Mouse (Mus musculus) embryonic facial prominence, embryonic 13.5 days (tissue): ENCODE measurements around the gene Fcrlb. TPM values are rescaled to one million over a fixed set of nuclear protein-coding genes. Genes with fewer than 3 reads are reported as not detected.
A peak's percentile ranks its signal among the peaks of the same experiment; 100 is the strongest.

Source experiments
- ATAC-seq: fragments of 200-750 bp; cut with Nextera tagmentation; 2 replicates; pipeline ENCODE4 v1.8.0; 2017; ENCODE audit warnings: low read depth; ENCODE audit not compliant: insufficient number of reproducible peaks, insufficient read depth, low FRiP score, low TSS enrichment
- H3K27ac ChIP-seq: fragments of 300-500 bp; sonication (generic); 2 replicates; pipeline ENCODE4 v1.5.1; 2015; ENCODE audit warnings: moderate library complexity, mild to moderate bottlenecking, inconsistent platforms
- H3K27me3 ChIP-seq: fragments of 300-500 bp; sonication (generic); 2 replicates; pipeline ENCODE4 v1.6.1; 2015; ENCODE audit warnings: mild to moderate bottlenecking, inconsistent platforms
- H3K36me3 ChIP-seq: fragments of 300-500 bp; sonication (generic); 2 replicates; pipeline ENCODE4 v1.6.1; 2015; ENCODE audit warnings: mild to moderate bottlenecking, inconsistent platforms
- H3K4me1 ChIP-seq: fragments of 300-500 bp; sonication (generic); 2 replicates; pipeline ENCODE4 v1.6.1; 2015; ENCODE audit warnings: inconsistent platforms
- H3K4me2 ChIP-seq: fragments of 300-500 bp; sonication (generic); 2 replicates; pipeline ENCODE4 v1.6.1; 2015; ENCODE audit warnings: moderate library complexity, mild to moderate bottlenecking, inconsistent platforms
- H3K4me3 ChIP-seq: fragments of 300-500 bp; sonication (generic); 2 replicates; pipeline ENCODE4 v1.5.1; 2015; ENCODE audit warnings: mild to moderate bottlenecking, inconsistent platforms
- H3K9ac ChIP-seq: fragments of 300-500 bp; sonication (generic); 2 replicates; pipeline ENCODE4 v1.6.1; 2015; ENCODE audit warnings: mild to moderate bottlenecking, inconsistent platforms
- H3K9me3 ChIP-seq: fragments of 300-500 bp; sonication (generic); 2 replicates; pipeline ENCODE4 v1.6.1; 2016; ENCODE audit warnings: inconsistent platforms
- WGBS: fragments of 180-500 bp; shearing (Covaris S2); methylation state at CpG from one replicate; pipeline ENCODE4 v1.1.7; 2015; ENCODE audit warnings: mixed read lengths; 5-methylcytosine and 5-hydroxymethylcytosine counted together
- polyA plus RNA-seq: library from polyadenylated mRNA; unstranded; fragments of >200 nt; fragmentation: Nextera tagmentation; extraction: Ambion mirVana; gene quantifications from 2 replicates; pipeline ENCODE4 v1.2.1, GENCODE M21; 2015

Gene Fcrlb
- polyA plus RNA-seq, 1 experiment from 2014 or later: not detected

DNA sequence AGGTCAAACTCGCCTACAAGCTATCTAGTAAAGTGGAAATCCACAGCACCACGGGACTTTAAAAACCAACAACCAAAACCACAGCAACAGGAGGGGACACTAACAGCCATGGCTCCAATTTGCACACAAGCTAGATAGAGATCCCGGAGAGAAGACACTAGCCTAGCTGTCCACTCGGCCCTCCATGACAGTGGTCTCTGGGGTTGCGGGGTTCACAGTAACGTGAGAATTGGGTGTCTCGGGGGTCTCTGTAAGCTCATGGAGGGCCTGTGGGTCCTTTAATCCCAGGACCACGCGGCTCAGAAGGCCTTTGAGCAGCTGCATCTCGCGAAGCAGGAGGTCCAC, 5.7 kb downstream of the Fcrlb start:
- Histone ChIP-seq H3K4me2 (peak overlapping the region; percentile 82), H3K27me3 (peaks cover 59% of the 10 kb centered on the region), H3K9ac (peak overlapping the region; percentile 70), H3K27ac (no peak overlapping the region), H3K9me3 (no peaks in the 10 kb centered on the region), H3K4me3 (peak overlapping the region; percentile 55), H3K4me1 (peaks cover 15% of the 10 kb centered on the region), H3K36me3 (no peaks in the 10 kb centered on the region)
- 19% methylated on average over 11 of the region's 11 CpGs for WGBS
- ATAC-seq: no peak

DNA sequence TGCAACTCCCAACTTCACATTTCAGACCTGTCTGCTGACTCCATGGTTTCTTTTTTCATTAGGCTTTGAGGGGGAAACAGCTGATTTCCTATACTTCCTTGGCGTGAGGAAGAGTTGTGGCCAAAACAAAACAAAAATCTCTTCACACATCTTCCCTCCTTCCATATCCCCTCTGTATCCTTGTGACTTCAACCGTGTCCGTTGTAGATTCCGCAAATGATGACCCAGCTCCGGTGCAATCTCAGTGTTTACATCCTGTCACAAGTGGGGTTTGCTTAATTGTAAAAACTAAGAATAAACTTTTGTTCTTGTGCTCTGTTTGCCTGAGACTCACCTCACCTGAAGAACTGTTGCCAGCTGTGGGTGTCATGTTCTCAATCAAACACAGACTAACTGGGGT, 9.3 kb downstream of the Fcrlb start:
- H3K4me1 ChIP-seq: peaks cover 13% of the 10 kb centered on the region
- WGBS: 59% methylated on average over 5 of the region's 5 CpGs
- peaks cover 51% of the 10 kb centered on the region for H3K27me3 ChIP-seq
- H3K9ac ChIP-seq: no peak overlapping the region
- H3K4me3 ChIP-seq: no peak overlapping the region
- H3K9me3 ChIP-seq: no peaks in the 10 kb centered on the region
- ATAC-seq: no peak
- H3K27ac ChIP-seq: no peak overlapping the region
- no peak overlapping the region for H3K4me2 ChIP-seq
- no peaks in the 10 kb centered on the region for H3K36me3 ChIP-seq

DNA sequence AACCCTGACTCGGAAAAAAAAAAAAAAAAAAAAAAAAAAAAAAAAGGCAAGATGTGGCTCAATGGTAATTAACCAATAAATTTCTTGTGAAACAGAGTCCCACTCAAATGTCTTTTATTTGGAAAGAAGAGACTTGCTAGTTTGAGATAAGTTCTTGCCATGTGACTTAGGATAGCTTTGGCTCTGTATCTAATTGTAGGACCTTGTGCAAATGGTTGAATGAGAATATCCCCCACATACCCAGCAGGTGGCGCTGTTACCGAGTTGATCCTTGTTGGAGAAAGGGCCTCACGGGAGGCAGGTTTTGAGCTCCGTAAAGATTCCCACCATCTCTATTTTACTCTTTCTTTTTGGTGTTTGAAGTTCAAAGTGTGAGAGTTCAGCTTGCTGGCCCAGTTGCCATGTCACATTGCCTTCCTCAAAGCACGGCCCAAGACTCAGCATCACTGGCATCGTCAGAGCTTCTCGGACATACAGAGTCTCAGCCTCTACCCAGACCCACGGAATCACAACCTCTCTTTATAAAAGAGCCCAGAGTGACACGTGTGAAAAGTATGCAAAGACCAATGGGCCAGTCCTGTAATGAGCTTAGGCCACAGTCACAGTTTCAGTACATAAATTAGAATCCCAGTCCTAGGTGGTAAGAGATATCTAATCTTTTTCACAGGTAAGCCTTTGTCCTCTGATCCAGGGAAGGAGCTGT, 11.1 kb downstream of the Fcrlb start:
- H3K27me3 ChIP-seq: peaks cover 40% of the 10 kb centered on the region
- peak overlapping the region; percentile 33; the same call in 1 of the 2 replicates for H3K4me2 ChIP-seq
- H3K36me3 ChIP-seq: no peaks in the 10 kb centered on the region
- no peaks in the 10 kb centered on the region for H3K9me3 ChIP-seq
- no peak overlapping the region for H3K27ac ChIP-seq
- WGBS: 33% methylated on average over 10 of the region's 10 CpGs
- H3K9ac ChIP-seq: no peak overlapping the region
- no peak for ATAC-seq
- no peaks in the 10 kb centered on the region for H3K4me1 ChIP-seq
- H3K4me3 ChIP-seq: no peak overlapping the region

DNA sequence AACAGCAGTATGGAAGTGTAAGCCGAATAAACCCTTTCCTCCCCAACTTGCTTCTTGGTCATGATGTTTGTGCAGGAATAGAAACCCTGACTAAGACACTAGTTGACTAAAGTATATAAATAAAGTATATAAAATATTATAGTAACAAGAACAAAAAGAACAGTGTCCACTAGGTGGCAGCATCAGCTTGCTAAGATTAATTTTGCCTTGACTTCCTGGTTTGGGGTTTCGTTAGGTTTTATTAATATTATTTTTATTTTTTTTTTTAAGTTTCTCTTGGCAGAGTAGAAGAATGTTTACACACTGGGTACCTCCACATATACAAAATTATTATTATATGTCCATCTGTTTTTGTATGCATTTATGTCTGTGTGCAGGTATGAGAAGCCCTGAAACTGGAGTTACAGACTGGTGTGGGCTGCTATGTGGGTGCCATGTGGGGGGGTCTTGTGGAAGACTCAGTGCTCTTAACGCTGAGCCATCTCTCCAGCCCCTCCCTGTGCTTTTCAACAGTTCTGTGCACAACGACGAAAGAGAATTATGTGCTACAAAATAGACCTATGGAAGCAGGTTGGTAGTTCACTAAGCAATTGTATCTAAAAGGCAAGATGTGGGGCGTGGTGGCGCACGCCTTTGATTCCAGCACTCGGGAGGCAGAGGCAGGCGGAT, 11.8 kb downstream of the Fcrlb start:
- no peaks in the 10 kb centered on the region for H3K4me1 ChIP-seq
- 33% methylated on average over 10 of the region's 10 CpGs for WGBS
- no peak for ATAC-seq
- H3K9me3 ChIP-seq: no peaks in the 10 kb centered on the region
- H3K4me3 ChIP-seq: no peak overlapping the region
- peaks cover 33% of the 10 kb centered on the region for H3K27me3 ChIP-seq
- H3K4me2 ChIP-seq: peak overlapping the region; percentile 21
- no peaks in the 10 kb centered on the region for H3K36me3 ChIP-seq
- no peak overlapping the region for H3K9ac ChIP-seq
- H3K27ac ChIP-seq: no peak overlapping the region

DNA sequence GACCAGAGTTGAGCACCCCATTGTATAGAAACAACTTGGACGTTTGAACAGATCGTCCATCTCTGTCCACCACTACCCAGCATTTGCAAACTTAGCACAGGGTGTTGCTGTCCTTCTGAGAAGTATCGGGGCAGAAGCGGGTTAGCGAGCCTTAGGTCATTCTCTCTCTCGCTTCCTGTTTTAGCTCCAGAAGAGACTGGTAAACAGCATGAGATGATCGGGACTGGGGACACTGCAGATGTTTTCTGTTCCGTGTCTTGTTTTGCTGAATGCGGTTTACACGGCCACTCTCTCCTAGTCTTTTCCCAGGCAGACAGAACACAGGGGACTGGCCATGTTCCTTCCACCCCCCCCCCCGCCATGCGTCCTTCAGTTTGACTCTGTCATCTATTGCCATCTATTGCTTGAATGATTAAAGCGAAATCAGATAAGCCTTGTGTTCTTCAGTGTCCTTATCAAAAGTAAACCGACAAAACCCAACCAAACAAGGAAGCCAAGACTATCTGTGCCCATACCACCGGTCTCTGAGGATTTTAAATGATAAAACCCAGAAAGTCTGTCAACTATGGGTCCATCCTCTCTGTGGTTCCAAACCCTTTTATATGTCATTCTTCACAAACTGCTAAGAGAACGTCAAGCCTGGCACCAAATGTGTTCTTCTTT, 14.2 kb downstream of the Fcrlb start:
- Histone ChIP-seq H3K36me3 (no peaks in the 10 kb centered on the region), H3K9me3 (no peaks in the 10 kb centered on the region), H3K27me3 (peaks cover 23% of the 10 kb centered on the region), H3K4me3 (no peak overlapping the region), H3K9ac (no peak overlapping the region), H3K4me2 (no peak overlapping the region), H3K4me1 (no peaks in the 10 kb centered on the region), H3K27ac (no peak overlapping the region)
- 78% methylated on average over 16 of the region's 16 CpGs for WGBS
- ATAC-seq: no peak

DNA sequence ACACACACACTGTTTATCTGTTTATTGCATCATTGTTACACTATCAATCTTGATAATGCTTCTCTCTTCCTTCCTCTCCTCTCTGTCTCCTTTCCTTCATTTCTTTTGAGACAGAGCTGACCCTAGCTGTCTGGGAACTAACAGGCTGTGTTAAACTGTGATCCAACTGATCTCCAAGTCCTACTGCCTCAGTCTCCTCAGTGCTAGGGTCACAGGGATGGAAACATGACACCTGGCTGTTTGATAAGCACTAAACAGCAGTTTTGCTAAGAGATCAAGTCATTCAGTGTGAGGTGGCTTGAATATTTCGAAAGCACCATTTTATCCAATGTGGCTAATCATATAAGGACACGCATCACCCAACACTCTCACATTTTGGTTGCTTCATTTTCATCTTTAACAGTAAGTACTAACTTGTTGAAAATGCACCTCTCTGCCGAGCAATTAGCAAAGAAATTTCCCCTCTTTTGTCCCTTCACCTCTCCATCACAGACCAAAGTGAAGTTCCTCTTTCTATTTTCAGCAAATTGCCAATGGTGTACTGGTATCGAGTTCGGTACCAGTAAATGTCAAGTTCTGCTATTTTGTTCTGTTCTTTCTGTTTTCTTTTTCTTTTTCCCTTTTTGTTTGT, 16.0 kb downstream of the Fcrlb start:
- Histone ChIP-seq H3K9ac (no peak overlapping the region), H3K4me2 (no peak overlapping the region), H3K27me3 (peaks cover 23% of the 10 kb centered on the region), H3K36me3 (no peaks in the 10 kb centered on the region), H3K4me1 (no peaks in the 10 kb centered on the region), H3K4me3 (no peak overlapping the region), H3K27ac (no peak overlapping the region), H3K9me3 (no peaks in the 10 kb centered on the region)
- ATAC-seq: no peak
- 81% methylated on average over 5 of the region's 5 CpGs for WGBS

DNA sequence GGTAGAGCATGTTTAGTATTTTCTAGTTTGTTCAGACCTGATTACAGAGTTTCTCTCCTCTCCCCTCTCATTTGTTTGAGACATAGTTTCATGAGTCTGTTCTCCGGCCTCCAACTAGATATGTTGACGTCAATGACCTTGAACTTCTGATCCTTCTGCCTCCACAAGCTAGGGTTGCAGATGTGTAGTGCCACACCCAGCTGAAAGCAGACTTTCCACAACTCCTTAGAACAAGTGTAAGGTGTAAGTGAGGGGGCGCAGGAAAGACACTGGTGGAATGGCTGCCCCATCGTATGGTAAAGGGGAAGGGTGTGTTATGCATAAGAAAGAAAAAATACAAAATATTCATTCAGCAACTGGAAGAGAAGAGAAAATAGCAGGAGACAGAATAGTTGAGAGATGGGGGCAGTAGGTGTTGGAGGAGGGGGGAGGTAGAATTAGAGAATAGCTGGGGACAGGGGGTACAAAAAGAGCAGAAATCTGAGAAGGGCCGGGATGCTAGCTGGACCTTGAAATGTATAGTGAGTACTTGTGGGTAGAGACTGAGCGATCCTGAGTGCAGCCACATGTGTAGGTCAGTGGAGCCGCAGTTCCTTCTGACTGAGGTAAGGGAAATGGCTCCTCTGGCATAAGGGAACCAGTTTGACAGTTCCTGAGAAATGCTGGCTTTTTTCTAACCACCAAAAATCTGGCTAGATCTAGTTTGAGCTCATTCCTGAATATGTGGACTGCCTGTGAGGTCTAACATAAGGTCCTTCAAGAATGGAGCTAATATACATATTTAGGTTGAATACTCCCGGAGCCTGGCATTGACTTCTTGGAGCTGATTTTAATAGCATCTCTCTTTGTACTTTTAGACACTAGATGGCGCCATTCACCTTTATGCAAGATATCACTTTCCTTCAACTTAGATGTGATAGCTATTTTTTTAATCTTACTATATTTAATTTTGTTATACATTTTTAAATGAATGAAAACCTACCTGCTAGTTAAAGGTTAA, 17.8 kb downstream of the Fcrlb start:
- H3K4me2 ChIP-seq: no peak overlapping the region
- H3K9ac ChIP-seq: no peak overlapping the region
- peaks cover 21% of the 10 kb centered on the region for H3K27me3 ChIP-seq
- no peaks in the 10 kb centered on the region for H3K4me1 ChIP-seq
- WGBS: 61% methylated on average over 9 of the region's 9 CpGs
- ATAC-seq: no peak
- no peaks in the 10 kb centered on the region for H3K9me3 ChIP-seq
- H3K27ac ChIP-seq: no peak overlapping the region
- no peak overlapping the region for H3K4me3 ChIP-seq
- no peaks in the 10 kb centered on the region for H3K36me3 ChIP-seq

DNA sequence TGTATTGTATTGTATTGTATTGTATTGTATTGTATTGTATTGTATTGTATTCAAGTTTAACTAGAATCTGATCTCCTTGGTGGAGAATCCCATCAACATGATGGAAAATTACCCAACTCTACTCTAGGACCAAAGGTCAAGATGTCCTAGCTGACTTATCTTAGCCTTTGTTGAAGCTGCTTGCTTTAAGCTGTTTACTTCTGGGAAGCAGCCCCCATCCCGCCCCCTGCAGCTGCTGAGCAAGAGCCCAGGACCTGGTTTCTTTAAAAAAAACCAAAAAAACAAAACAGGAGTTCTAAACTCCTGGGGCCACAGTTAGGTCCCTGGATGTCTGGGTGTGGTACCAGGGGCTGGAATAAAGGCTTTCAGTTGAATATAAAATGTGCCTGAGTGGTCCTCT, 20.5 kb downstream of the Fcrlb start:
- 70% methylated on average over 1 of the region's 1 CpGs for WGBS
- Histone ChIP-seq H3K4me1 (no peaks in the 10 kb centered on the region), H3K4me3 (no peak overlapping the region), H3K9ac (no peak overlapping the region), H3K27me3 (0 out of 2 replicates have a peak, but pooled peaks cover 2% of the 10 kb centered on the region), H3K36me3 (no peaks in the 10 kb centered on the region), H3K9me3 (no peaks in the 10 kb centered on the region), H3K4me2 (no peak overlapping the region), H3K27ac (no peak overlapping the region)
- ATAC-seq: no peak

DNA sequence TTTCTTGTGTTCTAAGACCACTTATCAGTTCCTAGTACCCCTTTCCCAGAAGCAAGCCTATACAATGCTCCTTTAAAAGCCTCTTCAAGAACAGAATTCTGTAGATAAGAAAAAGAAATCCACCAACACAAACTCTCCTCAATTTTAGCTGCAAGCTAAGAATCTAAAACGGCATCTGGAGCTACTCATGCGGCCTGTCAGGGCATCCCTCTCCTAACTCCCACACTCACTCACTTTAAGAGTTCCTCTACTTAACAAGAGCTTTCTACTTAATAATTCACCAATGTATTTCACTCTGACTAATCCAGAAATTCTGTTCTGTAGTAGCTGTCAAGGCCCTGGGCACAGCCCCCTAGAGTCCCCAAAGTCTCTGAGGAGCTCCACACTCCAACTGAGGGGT, 21.1 kb downstream of the Fcrlb start:
- Histone ChIP-seq H3K9me3 (no peaks in the 10 kb centered on the region), H3K36me3 (no peaks in the 10 kb centered on the region), H3K9ac (no peak overlapping the region), H3K27ac (no peak overlapping the region), H3K4me1 (no peaks in the 10 kb centered on the region), H3K27me3 (0 out of 2 replicates have a peak, but pooled peaks cover 2% of the 10 kb centered on the region), H3K4me3 (no peak overlapping the region), H3K4me2 (no peak overlapping the region)
- WGBS: 44% methylated on average over 2 of the region's 2 CpGs
- no peak for ATAC-seq

DNA sequence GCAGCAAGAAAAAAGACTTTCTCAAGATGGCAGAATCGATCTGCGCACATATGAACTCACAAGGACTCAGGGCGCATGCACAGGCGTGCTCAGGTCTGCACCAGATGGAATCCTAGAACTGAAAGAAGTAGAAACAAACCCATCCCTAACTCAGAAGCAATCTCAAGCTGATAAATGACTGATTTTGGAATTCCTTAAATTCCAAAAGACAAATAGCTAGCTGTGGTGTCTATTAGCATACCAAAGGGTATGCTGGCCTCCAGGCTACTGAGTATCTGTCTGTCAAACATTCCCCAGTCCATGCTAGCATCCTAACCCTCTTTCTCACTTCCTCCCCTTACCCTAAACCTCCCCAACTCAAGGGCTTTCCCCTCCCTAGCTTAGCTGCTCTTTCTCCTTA, 23.4 kb downstream of the Fcrlb start:
- peaks cover 3% of the 10 kb centered on the region; the same call in 1 of the 2 replicates for H3K4me1 ChIP-seq
- H3K36me3 ChIP-seq: no peaks in the 10 kb centered on the region
- H3K27me3 ChIP-seq: no peaks in the 10 kb centered on the region
- H3K9ac ChIP-seq: no peak overlapping the region
- no peak overlapping the region for H3K4me3 ChIP-seq
- ATAC-seq: no peak
- H3K4me2 ChIP-seq: no peak overlapping the region
- 57% methylated on average over 4 of the region's 4 CpGs for WGBS
- no peaks in the 10 kb centered on the region for H3K9me3 ChIP-seq
- no peak overlapping the region for H3K27ac ChIP-seq

DNA sequence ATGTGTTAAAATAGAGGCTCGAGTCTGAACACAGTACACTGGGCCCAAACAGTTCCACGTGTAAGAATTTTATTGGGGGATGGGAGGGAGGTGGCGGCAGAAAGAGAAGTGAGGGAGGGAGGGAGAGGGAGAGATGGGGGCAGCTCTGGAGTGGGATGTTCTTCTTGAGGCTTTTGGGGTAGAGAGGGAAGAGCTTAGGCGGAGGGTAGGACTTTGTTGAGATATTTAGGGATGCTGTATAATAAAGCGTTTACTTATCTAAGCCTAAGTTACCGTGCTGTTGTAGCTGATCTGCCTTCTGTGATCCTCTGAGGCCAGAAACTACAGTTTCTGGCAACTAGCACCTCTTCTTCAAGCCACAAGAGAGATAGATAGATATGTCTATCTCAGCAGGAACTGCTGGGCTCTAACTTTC, 26.7 kb downstream of the Fcrlb start:
- no peak overlapping the region for H3K4me2 ChIP-seq
- 48% methylated on average over 6 of the region's 6 CpGs for WGBS
- H3K9ac ChIP-seq: no peak overlapping the region
- no peak overlapping the region for H3K27ac ChIP-seq
- peaks cover 7% of the 10 kb centered on the region for H3K36me3 ChIP-seq
- no peaks in the 10 kb centered on the region for H3K27me3 ChIP-seq
- ATAC-seq: no peak
- no peaks in the 10 kb centered on the region for H3K9me3 ChIP-seq
- no peak overlapping the region for H3K4me3 ChIP-seq
- peaks cover 18% of the 10 kb centered on the region for H3K4me1 ChIP-seq
